Mouse (Mus musculus): Measurements from ENCODE around the gene Gss. TPM values are rescaled to one million over a fixed set of nuclear protein-coding genes. Genes with fewer than 3 reads are reported as not detected.

Gene Gss
- 73.4 and 88.1 TPM in 2 replicates for polyA plus RNA-seq (2015; fragmentation: Nextera tagmentation; extraction: Ambion mirVana)

GRCm38 (mm10) chr2:155592137-155592853, at the start of gene Gss:
TSS of gene Gss (minus strand) at chr2:155592810.
- H3K9me3 ChIP-seq (replicated peaks) = no peaks in the 10 kb centered on the region
- peak; percentile 87 for ATAC-seq (ENCODE audit: insufficient read depth)
- H3K4me2 ChIP-seq = peak within 1 kb of the TSS; percentile 84
- H3K4me1 ChIP-seq (replicated peaks) = peaks cover 80% of the 10 kb centered on the region
- peaks cover 5% of the 10 kb centered on the region; the same call in 1 of the 2 replicates for H3K36me3 ChIP-seq (replicated peaks)
- H3K27ac ChIP-seq (replicated peaks) = peak within 1 kb of the TSS; percentile 88
- no peaks in the 10 kb centered on the region for H3K27me3 ChIP-seq
- WGBS (ENCODE audit: insufficient replicate concordance) = under 1% methylated on average over 53 of the region's 53 CpGs
- peak within 1 kb of the TSS; percentile 72 for H3K4me3 ChIP-seq (replicated peaks)
- H3K9ac ChIP-seq = peak within 1 kb of the TSS; percentile 77

GRCm38 (mm10) chr2:155641540-155642472, 49.2 kb upstream of the Gss start:
- H3K36me3 ChIP-seq (replicated peaks) = peaks cover 90% of the 10 kb centered on the region
- H3K27ac ChIP-seq (replicated peaks) = no peak overlapping the region; the same call in 1 of the 2 replicates
- H3K27me3 ChIP-seq = no peaks in the 10 kb centered on the region
- no peak overlapping the region for H3K4me2 ChIP-seq
- 74% methylated on average over 18 of the region's 18 CpGs for WGBS (ENCODE audit: insufficient replicate concordance)
- no peak overlapping the region for H3K4me3 ChIP-seq (replicated peaks)
- peak; percentile 37; the same call in 1 of the 2 replicates for ATAC-seq (ENCODE audit: insufficient read depth)
- H3K9me3 ChIP-seq (replicated peaks) = no peaks in the 10 kb centered on the region
- peaks cover 13% of the 10 kb centered on the region for H3K4me1 ChIP-seq (replicated peaks)
- H3K9ac ChIP-seq = no peak overlapping the region

- Histone ChIP-seq H3K4me1 (replicated peaks) (peaks cover 13% of the 10 kb centered on the region), H3K9me3 (replicated peaks) (no peaks in the 10 kb centered on the region), H3K27ac (replicated peaks) (no peak overlapping the region), H3K9ac (no peak overlapping the region), H3K4me2 (no peak overlapping the region), H3K4me3 (replicated peaks) (no peak overlapping the region), H3K27me3 (no peaks in the 10 kb centered on the region), H3K36me3 (replicated peaks) (peaks cover 90% of the 10 kb centered on the region)
- no peak for ATAC-seq (ENCODE audit: insufficient read depth)
- WGBS (ENCODE audit: insufficient replicate concordance) = 79% methylated on average over 6 of the region's 6 CpGs
Observed at GRCm38 (mm10) chr2:155640656-155641055, 48.0 kb upstream of the Gss start.

- no peak overlapping the region for H3K4me3 ChIP-seq (replicated peaks)
- no peak overlapping the region for H3K27ac ChIP-seq (replicated peaks)
- peaks cover 89% of the 10 kb centered on the region for H3K36me3 ChIP-seq (replicated peaks)
- H3K4me1 ChIP-seq (replicated peaks) = peaks cover 13% of the 10 kb centered on the region
- H3K4me2 ChIP-seq = no peak overlapping the region
- WGBS (ENCODE audit: insufficient replicate concordance) = 84% methylated on average over 4 of the region's 4 CpGs
- no peak for ATAC-seq (ENCODE audit: insufficient read depth)
- H3K9ac ChIP-seq = no peak overlapping the region
- peaks cover 6% of the 10 kb centered on the region; the same call in 1 of the 2 replicates for H3K27me3 ChIP-seq
- H3K9me3 ChIP-seq (replicated peaks) = no peaks in the 10 kb centered on the region
Observed at GRCm38 (mm10) chr2:155637411-155637810, 44.8 kb upstream of the Gss start.

- Histone ChIP-seq H3K4me3 (replicated peaks) (no peak overlapping the region), H3K27ac (replicated peaks) (no peak overlapping the region), H3K9me3 (replicated peaks) (no peaks in the 10 kb centered on the region), H3K27me3 (peaks cover 11% of the 10 kb centered on the region), H3K4me2 (no peak overlapping the region), H3K9ac (no peak overlapping the region), H3K4me1 (replicated peaks) (peaks cover 13% of the 10 kb centered on the region), H3K36me3 (replicated peaks) (peaks cover 84% of the 10 kb centered on the region)
- no peak for ATAC-seq (ENCODE audit: insufficient read depth)
Observed at GRCm38 (mm10) chr2:155636881-155637280, 44.3 kb upstream of the Gss start.

- no peak overlapping the region for H3K4me3 ChIP-seq (replicated peaks)
- no peak overlapping the region for H3K9ac ChIP-seq
- H3K4me2 ChIP-seq = no peak overlapping the region
- no peak for ATAC-seq (ENCODE audit: insufficient read depth)
- H3K36me3 ChIP-seq (replicated peaks) = peaks cover 78% of the 10 kb centered on the region
- H3K9me3 ChIP-seq (replicated peaks) = no peaks in the 10 kb centered on the region
- peaks cover 20% of the 10 kb centered on the region for H3K27me3 ChIP-seq
- no peak overlapping the region for H3K27ac ChIP-seq (replicated peaks)
- WGBS (ENCODE audit: insufficient replicate concordance) = 86% methylated on average over 8 of the region's 8 CpGs
- H3K4me1 ChIP-seq (replicated peaks) = peaks cover 4% of the 10 kb centered on the region; the same call in 1 of the 2 replicates
Observed at GRCm38 (mm10) chr2:155635961-155636360, 43.4 kb upstream of the Gss start.

GRCm38 (mm10) chr2:155634562-155634961, 42.0 kb upstream of the Gss start:
- no peak overlapping the region for H3K4me2 ChIP-seq
- H3K4me1 ChIP-seq (replicated peaks) = peaks cover 4% of the 10 kb centered on the region; the same call in 1 of the 2 replicates
- peaks cover 65% of the 10 kb centered on the region for H3K36me3 ChIP-seq (replicated peaks)
- H3K27ac ChIP-seq (replicated peaks) = no peak overlapping the region
- H3K9ac ChIP-seq = no peak overlapping the region
- H3K9me3 ChIP-seq (replicated peaks) = no peaks in the 10 kb centered on the region
- H3K4me3 ChIP-seq (replicated peaks) = no peak overlapping the region
- peaks cover 34% of the 10 kb centered on the region for H3K27me3 ChIP-seq
- WGBS (ENCODE audit: insufficient replicate concordance) = 86% methylated on average over 8 of the region's 8 CpGs
- ATAC-seq (ENCODE audit: insufficient read depth) = no peak

GRCm38 (mm10) chr2:155633731-155634130, 41.1 kb upstream of the Gss start:
- H3K4me1 ChIP-seq (replicated peaks) = peaks cover 11% of the 10 kb centered on the region
- H3K27me3 ChIP-seq = peaks cover 42% of the 10 kb centered on the region
- H3K4me3 ChIP-seq (replicated peaks) = no peak overlapping the region
- peaks cover 58% of the 10 kb centered on the region for H3K36me3 ChIP-seq (replicated peaks)
- ATAC-seq (ENCODE audit: insufficient read depth) = no peak
- no peak overlapping the region for H3K9ac ChIP-seq
- no peaks in the 10 kb centered on the region for H3K9me3 ChIP-seq (replicated peaks)
- WGBS (ENCODE audit: insufficient replicate concordance) = 80% methylated on average over 9 of the region's 9 CpGs
- H3K4me2 ChIP-seq = no peak overlapping the region
- H3K27ac ChIP-seq (replicated peaks) = no peak overlapping the region

- peaks cover 48% of the 10 kb centered on the region for H3K27me3 ChIP-seq
Observed at GRCm38 (mm10) chr2:155633121-155633520, 40.5 kb upstream of the Gss start.

GRCm38 (mm10) chr2:155632138-155632936, 39.7 kb upstream of the Gss start:
- 80% methylated on average over 30 of the region's 30 CpGs for WGBS (ENCODE audit: insufficient replicate concordance)
- H3K4me2 ChIP-seq = no peak overlapping the region
- peaks cover 56% of the 10 kb centered on the region for H3K27me3 ChIP-seq
- peaks cover 11% of the 10 kb centered on the region for H3K4me1 ChIP-seq (replicated peaks)
- no peak overlapping the region for H3K9ac ChIP-seq
- H3K9me3 ChIP-seq (replicated peaks) = no peaks in the 10 kb centered on the region
- no peak overlapping the region for H3K4me3 ChIP-seq (replicated peaks)
- H3K27ac ChIP-seq (replicated peaks) = no peak overlapping the region
- peaks cover 47% of the 10 kb centered on the region for H3K36me3 ChIP-seq (replicated peaks)
- no peak for ATAC-seq (ENCODE audit: insufficient read depth)

More at GRCm38 (mm10) chr2:155633121-155633520, 40.5 kb upstream of the Gss start:
- no peak overlapping the region for H3K9ac ChIP-seq
- WGBS (ENCODE audit: insufficient replicate concordance) = 79% methylated on average over 19 of the region's 19 CpGs
- no peak for ATAC-seq (ENCODE audit: insufficient read depth)
- H3K36me3 ChIP-seq (replicated peaks) = peaks cover 55% of the 10 kb centered on the region
- H3K27ac ChIP-seq (replicated peaks) = no peak overlapping the region
- H3K4me1 ChIP-seq (replicated peaks) = peaks cover 11% of the 10 kb centered on the region
- no peak overlapping the region for H3K4me2 ChIP-seq
- no peaks in the 10 kb centered on the region for H3K9me3 ChIP-seq (replicated peaks)
- H3K4me3 ChIP-seq (replicated peaks) = no peak overlapping the region
